Mouse (Mus musculus): ENCODE measurements around the gene Ptk7. TPM values are rescaled to one million over a fixed set of nuclear protein-coding genes. Genes with fewer than 3 reads are reported as not detected.

The Ptk7 gene
- polyA plus RNA-seq, 1 experiment from 2014 or later, result 7.9 TPM

- ATAC-seq (ENCODE audit: low read depth), result no peak
- Histone ChIP-seq H3K9ac (replicated peaks; ENCODE audit: low read depth, low read length) (peak overlapping the region; percentile 91), H3K36me3 (ENCODE audit: control insufficient read depth, insufficient read depth, low read length) (peaks cover 12% of the 10 kb centered on the region), H3K4me1 (ENCODE audit: control insufficient read depth, insufficient read depth, low read length) (peaks cover 30% of the 10 kb centered on the region), H3K4me3 (ENCODE audit: low read depth, low read length) (peak overlapping the region; percentile 91), H3K9me3 (ENCODE audit: control insufficient read depth, low read length) (no peaks in the 10 kb centered on the region), H3K27ac (ENCODE audit: low read depth, low read length) (no peak overlapping the region), H3K4me2 (ENCODE audit: low read depth, low read length) (peak overlapping the region; percentile 68), H3K27me3 (ENCODE audit: control insufficient read depth, insufficient read depth, low read length) (no peaks in the 10 kb centered on the region)
- WGBS, result 0% methylated on average over 13 of the region's 13 CpGs
Observed at GRCm38 (mm10) chr17:46628471-46628790, 873 bp downstream of the Ptk7 start.

- H3K27ac ChIP-seq (ENCODE audit: low read depth, low read length), result no peak overlapping the region
- H3K4me2 ChIP-seq (ENCODE audit: low read depth, low read length), result peak overlapping the region; percentile 68
- 16% methylated on average over 6 of the region's 6 CpGs for WGBS
- peaks cover 12% of the 10 kb centered on the region for H3K36me3 ChIP-seq (ENCODE audit: control insufficient read depth, insufficient read depth, low read length)
- H3K9ac ChIP-seq (replicated peaks; ENCODE audit: low read depth, low read length), result 0 out of 2 replicates have a peak overlapping the region, but pooled peaks have one; percentile 26
- H3K4me1 ChIP-seq (ENCODE audit: control insufficient read depth, insufficient read depth, low read length), result peaks cover 30% of the 10 kb centered on the region
- no peak for ATAC-seq (ENCODE audit: low read depth)
- no peaks in the 10 kb centered on the region for H3K9me3 ChIP-seq (ENCODE audit: control insufficient read depth, low read length)
- H3K27me3 ChIP-seq (ENCODE audit: control insufficient read depth, insufficient read depth, low read length), result no peaks in the 10 kb centered on the region
- peak overlapping the region; percentile 91 for H3K4me3 ChIP-seq (ENCODE audit: low read depth, low read length)
Observed at GRCm38 (mm10) chr17:46627409-46627808, 1.9 kb downstream of the Ptk7 start.

DNA sequence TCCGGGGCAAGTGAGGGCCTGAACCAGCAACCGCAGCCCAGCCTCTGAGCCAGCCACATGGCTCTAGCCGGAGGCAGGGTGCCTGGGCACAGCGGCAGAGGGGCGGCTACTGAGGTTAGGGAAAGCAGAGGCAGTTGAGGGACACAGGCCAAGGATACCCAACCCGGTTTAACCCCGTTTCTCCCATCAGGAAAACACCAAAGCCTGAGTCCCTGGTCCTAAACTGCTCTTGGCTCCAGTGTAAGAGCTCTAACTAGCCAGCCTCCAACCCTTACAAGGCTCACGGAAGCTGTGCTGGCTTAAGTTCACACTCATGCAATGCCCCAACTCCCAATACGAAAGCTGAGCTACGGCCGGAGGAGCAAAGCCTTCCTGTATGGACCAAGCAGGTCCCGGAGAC lies 4.7 kb downstream of the Ptk7 start:
- no peak for ATAC-seq (ENCODE audit: low read depth)
- Histone ChIP-seq H3K9ac (replicated peaks; ENCODE audit: low read depth, low read length) (0 out of 2 replicates have a peak overlapping the region, but pooled peaks have one; percentile 21), H3K4me2 (ENCODE audit: low read depth, low read length) (peak overlapping the region; percentile 16; the same call in 1 of the 2 replicates), H3K36me3 (ENCODE audit: control insufficient read depth, insufficient read depth, low read length) (no peaks in the 10 kb centered on the region), H3K4me3 (ENCODE audit: low read depth, low read length) (no peak overlapping the region), H3K4me1 (ENCODE audit: control insufficient read depth, insufficient read depth, low read length) (peaks cover 46% of the 10 kb centered on the region), H3K27me3 (ENCODE audit: control insufficient read depth, insufficient read depth, low read length) (no peaks in the 10 kb centered on the region), H3K27ac (ENCODE audit: low read depth, low read length) (no peak overlapping the region), H3K9me3 (ENCODE audit: control insufficient read depth, low read length) (no peaks in the 10 kb centered on the region)
- 44% methylated on average over 12 of the region's 12 CpGs for WGBS

GRCm38 (mm10) chr17:46623819-46624557 lies 5.3 kb downstream of the Ptk7 start:
- Histone ChIP-seq H3K27me3 (ENCODE audit: control insufficient read depth, insufficient read depth, low read length) (no peaks in the 10 kb centered on the region), H3K36me3 (ENCODE audit: control insufficient read depth, insufficient read depth, low read length) (no peaks in the 10 kb centered on the region), H3K4me3 (ENCODE audit: low read depth, low read length) (no peak overlapping the region), H3K9me3 (ENCODE audit: control insufficient read depth, low read length) (no peaks in the 10 kb centered on the region), H3K4me1 (ENCODE audit: control insufficient read depth, insufficient read depth, low read length) (peaks cover 53% of the 10 kb centered on the region), H3K27ac (ENCODE audit: low read depth, low read length) (0 out of 2 replicates have a peak overlapping the region, but pooled peaks have one; percentile 3), H3K4me2 (ENCODE audit: low read depth, low read length) (peak overlapping the region; percentile 16; the same call in 1 of the 2 replicates), H3K9ac (replicated peaks; ENCODE audit: low read depth, low read length) (no peak overlapping the region)
- 20% methylated on average over 10 of the region's 10 CpGs for WGBS
- ATAC-seq (ENCODE audit: low read depth), result no peak

- no peak overlapping the region for H3K27ac ChIP-seq (ENCODE audit: low read depth, low read length)
- no peak overlapping the region for H3K4me2 ChIP-seq (ENCODE audit: low read depth, low read length)
- H3K27me3 ChIP-seq (ENCODE audit: control insufficient read depth, insufficient read depth, low read length), result no peaks in the 10 kb centered on the region
- no peak for ATAC-seq (ENCODE audit: low read depth)
- no peak overlapping the region for H3K9ac ChIP-seq (replicated peaks; ENCODE audit: low read depth, low read length)
- peaks cover 56% of the 10 kb centered on the region for H3K4me1 ChIP-seq (ENCODE audit: control insufficient read depth, insufficient read depth, low read length)
- 74% methylated on average over 11 of the region's 11 CpGs for WGBS
- H3K4me3 ChIP-seq (ENCODE audit: low read depth, low read length), result no peak overlapping the region
- no peaks in the 10 kb centered on the region for H3K36me3 ChIP-seq (ENCODE audit: control insufficient read depth, insufficient read depth, low read length)
- H3K9me3 ChIP-seq (ENCODE audit: control insufficient read depth, low read length), result no peaks in the 10 kb centered on the region
Observed at GRCm38 (mm10) chr17:46622269-46622668, 7.0 kb downstream of the Ptk7 start.

GRCm38 (mm10) chr17:46621324-46621723 lies 8.0 kb downstream of the Ptk7 start:
- Histone ChIP-seq H3K9me3 (ENCODE audit: control insufficient read depth, low read length) (no peaks in the 10 kb centered on the region), H3K4me3 (ENCODE audit: low read depth, low read length) (no peak overlapping the region), H3K4me1 (ENCODE audit: control insufficient read depth, insufficient read depth, low read length) (peaks cover 51% of the 10 kb centered on the region), H3K27me3 (ENCODE audit: control insufficient read depth, insufficient read depth, low read length) (no peaks in the 10 kb centered on the region), H3K9ac (replicated peaks; ENCODE audit: low read depth, low read length) (no peak overlapping the region), H3K4me2 (ENCODE audit: low read depth, low read length) (no peak overlapping the region), H3K36me3 (ENCODE audit: control insufficient read depth, insufficient read depth, low read length) (no peaks in the 10 kb centered on the region), H3K27ac (ENCODE audit: low read depth, low read length) (peak overlapping the region; percentile 41; the same call in 1 of the 2 replicates)
- WGBS, result 53% methylated on average over 15 of the region's 15 CpGs
- no peak for ATAC-seq (ENCODE audit: low read depth)

GRCm38 (mm10) chr17:46619683-46620357 lies 9.5 kb downstream of the Ptk7 start:
- no peaks in the 10 kb centered on the region for H3K27me3 ChIP-seq (ENCODE audit: control insufficient read depth, insufficient read depth, low read length)
- H3K4me2 ChIP-seq (ENCODE audit: low read depth, low read length), result peak overlapping the region; percentile 28
- no peaks in the 10 kb centered on the region for H3K9me3 ChIP-seq (ENCODE audit: control insufficient read depth, low read length)
- H3K4me3 ChIP-seq (ENCODE audit: low read depth, low read length), result no peak overlapping the region
- peak overlapping the region; percentile 32 for H3K9ac ChIP-seq (replicated peaks; ENCODE audit: low read depth, low read length)
- H3K27ac ChIP-seq (ENCODE audit: low read depth, low read length), result peak overlapping the region; percentile 48
- peaks cover 51% of the 10 kb centered on the region for H3K4me1 ChIP-seq (ENCODE audit: control insufficient read depth, insufficient read depth, low read length)
- 22% methylated on average over 16 of the region's 16 CpGs for WGBS
- ATAC-seq (ENCODE audit: low read depth), result no peak
- H3K36me3 ChIP-seq (ENCODE audit: control insufficient read depth, insufficient read depth, low read length), result no peaks in the 10 kb centered on the region

- H3K4me2 ChIP-seq (ENCODE audit: low read depth, low read length), result peak overlapping the region; percentile 28
- H3K9me3 ChIP-seq (ENCODE audit: control insufficient read depth, low read length), result no peaks in the 10 kb centered on the region
- no peak overlapping the region for H3K4me3 ChIP-seq (ENCODE audit: low read depth, low read length)
- H3K36me3 ChIP-seq (ENCODE audit: control insufficient read depth, insufficient read depth, low read length), result no peaks in the 10 kb centered on the region
- H3K27ac ChIP-seq (ENCODE audit: low read depth, low read length), result peak overlapping the region; percentile 48
- no peaks in the 10 kb centered on the region for H3K27me3 ChIP-seq (ENCODE audit: control insufficient read depth, insufficient read depth, low read length)
- H3K9ac ChIP-seq (replicated peaks; ENCODE audit: low read depth, low read length), result peak overlapping the region; percentile 18; the same call in 1 of the 2 replicates
- peak; percentile 38 for ATAC-seq (ENCODE audit: low read depth)
- 8% methylated on average over 27 of the region's 27 CpGs for WGBS
- H3K4me1 ChIP-seq (ENCODE audit: control insufficient read depth, insufficient read depth, low read length), result peaks cover 46% of the 10 kb centered on the region
Observed at GRCm38 (mm10) chr17:46618769-46619682, 10.3 kb downstream of the Ptk7 start.

Data from neural tube, embryonic 14.5 days (tissue).